Mouse (Mus musculus) T-helper 17 cell (primary cell): ENCODE results near the gene Trim47.

ENCODE experiments used
- in situ Hi-C, 2 experiments: fragments of 300-600 bp; cut with MboI, MseI; formaldehyde crosslinking; loops; 1 replicate in 1 of 2; 2 replicates in 1 of 2; pipeline ENCODE4 v1.15.1; 2025; ENCODE audit warnings: high pct_unique_total_duplicates in 2 of 2

Gene Trim47

GRCm38 (mm10) chr11:116127156-116127980 lies at the start of gene Trim47:
Gene Trim47, minus strand, starts transcription at chr11:116127210.
- in situ Hi-C loops, result no loop called here

- in situ Hi-C loops, result loop anchor here (5.0 kb wide), 1 partner anchor 954 kb away; no protein-coding TSS in a partner anchor
Observed at GRCm38 (mm10) chr11:116176010-116176409, 49.0 kb upstream of the Trim47 start.

- in situ Hi-C loops, result loop anchor here (5.0 kb wide), 1 partner anchor 953 kb away; no protein-coding TSS in a partner anchor
Observed at GRCm38 (mm10) chr11:116174775-116175448, 47.9 kb upstream of the Trim47 start.

GRCm38 (mm10) chr11:116171959-116172358 lies 44.9 kb upstream of the Trim47 start:
- in situ Hi-C loops, result no loop called here

- in situ Hi-C loops, result no loop called here
Observed at GRCm38 (mm10) chr11:116170003-116170800, 43.2 kb upstream of the Trim47 start.

- in situ Hi-C loops, result no loop called here
Observed at GRCm38 (mm10) chr11:116169214-116169613, 42.2 kb upstream of the Trim47 start.

GRCm38 (mm10) chr11:116167884-116168439 lies 41.0 kb upstream of the Trim47 start, which contains the start of gene Fbf1:
Gene Fbf1, minus strand, starts transcription at chr11:116168166.
- in situ Hi-C loops, result no loop called here

GRCm38 (mm10) chr11:116167232-116167631 lies 40.2 kb upstream of the Trim47 start:
- in situ Hi-C loops, result no loop called here

- in situ Hi-C loops, result no loop called here
Observed at GRCm38 (mm10) chr11:116163002-116163401, 36.0 kb upstream of the Trim47 start.

GRCm38 (mm10) chr11:116162146-116162545 lies 35.1 kb upstream of the Trim47 start:
- in situ Hi-C loops, result no loop called here

GRCm38 (mm10) chr11:116161312-116161711 lies 34.3 kb upstream of the Trim47 start:
- in situ Hi-C loops, result no loop called here

GRCm38 (mm10) chr11:116150960-116151359 lies 23.9 kb upstream of the Trim47 start:
- in situ Hi-C loops, result no loop called here

GRCm38 (mm10) chr11:116149341-116149740 lies 22.3 kb upstream of the Trim47 start:
- in situ Hi-C loops, result no loop called here

- in situ Hi-C loops, result no loop called here
Observed at GRCm38 (mm10) chr11:116148761-116149221, 21.8 kb upstream of the Trim47 start.

GRCm38 (mm10) chr11:116146294-116146985 lies 19.4 kb upstream of the Trim47 start:
- in situ Hi-C loops, result no loop called here

GRCm38 (mm10) chr11:116145481-116146293 lies 18.7 kb upstream of the Trim47 start:
- in situ Hi-C loops, result no loop called here

- in situ Hi-C loops, result loop anchor here in 1 of 2 experiments (5.0 kb wide), 1 partner anchor 44 kb away; no protein-coding TSS in a partner anchor
Observed at GRCm38 (mm10) chr11:116143468-116143867, 16.5 kb upstream of the Trim47 start.

GRCm38 (mm10) chr11:116142211-116142991 lies 15.4 kb upstream of the Trim47 start:
- in situ Hi-C loops, result loop anchor here in 1 of 2 experiments (5.0 kb wide), 1 partner anchor 45 kb away; no protein-coding TSS in a partner anchor
